ENCODE assay signal across 12 mouse cellular contexts in genomic region chrX:38589827-38590226, GRCm38 (mm10). TPM values are rescaled to one million over a fixed set of nuclear protein-coding genes. Genes with fewer than 3 reads are reported as not detected.
DNase-seq lines count a peak whose midpoint lies in the region; ATAC-seq and TF ChIP-seq lines count a peak whose summit lies in the region.
"Had no signal": no experiment of that assay in that cellular context is flagged by ENCODE, and none has a peak within 500 bp of the region (broad histone marks: within the 10 kb centered on the region; RNA-seq: fewer than 3 reads in every experiment).

No protein-coding gene starts in this region.

- intact Hi-C loops in heart, postnatal 14 days (cut with DNase I) = no loop called here

- no peaks in the 10 kb centered on the region for H3K36me3 ChIP-seq in heart, embryonic 16.5 days (ENCODE audit: control insufficient read depth, insufficient read depth)
- H3K36me3 ChIP-seq in lung, embryonic 14.5 days (ENCODE audit: insufficient read depth) = no peaks in the 10 kb centered on the region
- H3K36me3 ChIP-seq: midbrain, embryonic 13.5 days had no signal

- WGBS in heart, embryonic 16.5 days = 33% methylated on average over 4 of the region's 4 CpGs
- WGBS in lung, embryonic 14.5 days = 27% methylated on average over 4 of the region's 4 CpGs

- H3K4me3 ChIP-seq in heart, embryonic 16.5 days (ENCODE audit: low read length) = no peak overlapping the region
- H3K4me3 ChIP-seq in lung, embryonic 14.5 days (ENCODE audit: low read depth, low read length) = no peak overlapping the region
- H3K4me3 ChIP-seq: left cerebral cortex, adult 2 months; midbrain, embryonic 13.5 days had no signal

- H3K27ac ChIP-seq in heart, embryonic 16.5 days (ENCODE audit: low read length) = peak overlapping the region; percentile 70
- H3K27ac ChIP-seq in lung, embryonic 14.5 days (ENCODE audit: low read depth) = no peak overlapping the region
- H3K27ac ChIP-seq: left cerebral cortex, adult 2 months; midbrain, embryonic 13.5 days had no signal

- TF ChIP-seq CTCF in lung, embryonic 14.5 days (IDR thresholded peaks at IDR 0.05; ENCODE audit: low read depth) = no peak

- ATAC-seq in heart, embryonic 16.5 days (replicated peaks; ENCODE audit: extremely low read depth, insufficient read depth, low FRiP score) = peak; percentile 65; the same call in 1 of the 2 replicates
- ATAC-seq in lung, embryonic 14.5 days (ENCODE audit: insufficient read depth) = peak; percentile 41; the same call in 1 of the 2 replicates
- ATAC-seq: midbrain, embryonic 13.5 days had no signal

- no peaks in the 10 kb centered on the region for H3K9me3 ChIP-seq in heart, embryonic 16.5 days (replicated peaks; ENCODE audit: control insufficient read depth, low read length)
- H3K9me3 ChIP-seq in lung, embryonic 14.5 days (ENCODE audit: low read depth, low read length) = no peaks in the 10 kb centered on the region
- H3K9me3 ChIP-seq: midbrain, embryonic 13.5 days had no signal

- H3K4me1 ChIP-seq in heart, embryonic 16.5 days (ENCODE audit: control insufficient read depth, insufficient read depth, low read length) = peaks cover 4% of the 10 kb centered on the region
- H3K4me1 ChIP-seq in lung, embryonic 14.5 days (ENCODE audit: insufficient read depth) = no peaks in the 10 kb centered on the region
- H3K4me1 ChIP-seq: midbrain, embryonic 13.5 days had no signal

- no peak for DNase-seq in heart, postnatal 14 days
- DNase-seq in NIH3T3 (ENCODE audit: low read depth) = peak; percentile 5
- peak; percentile 51 to 55 for DNase-seq in kidney, adult 8-10 months
- peak; percentile 31 for DNase-seq in lung, embryonic 14.5 days
- DNase-seq in cerebellum, postnatal 4 days (ENCODE audit: low spot score in 2 of 2) = no peak
- no peak for DNase-seq in cerebellum, postnatal 25 days
- DNase-seq in frontal cortex, postnatal 25 days (ENCODE audit: low spot score in 2 of 2) = no peak
- DNase-seq: adrenal gland, postnatal 36 days; gastrocnemius, postnatal 14 days had no signal

- H3K27me3 ChIP-seq in heart, embryonic 16.5 days (ENCODE audit: control insufficient read depth, insufficient read depth, low read length) = no peaks in the 10 kb centered on the region
- no peaks in the 10 kb centered on the region for H3K27me3 ChIP-seq in lung, embryonic 14.5 days (ENCODE audit: insufficient read depth, low read length)
- H3K27me3 ChIP-seq: midbrain, embryonic 13.5 days had no signal

- H3K9ac ChIP-seq in heart, embryonic 16.5 days (ENCODE audit: low read length) = no peak overlapping the region
- H3K9ac ChIP-seq in lung, embryonic 14.5 days = no peak overlapping the region
- H3K9ac ChIP-seq: midbrain, embryonic 13.5 days had no signal

- H3K4me2 ChIP-seq in heart, embryonic 16.5 days (ENCODE audit: low read depth, low read length) = no peak overlapping the region
- H3K4me2 ChIP-seq in lung, embryonic 14.5 days = no peak overlapping the region
- H3K4me2 ChIP-seq: midbrain, embryonic 13.5 days had no signal

RNA-seq across cellular contexts. Expression of gene Mcts1, which starts 10.6 kb away (rescaled TPM):
- polyA plus RNA-seq in heart, embryonic 16.5 days (2015; fragmentation: Nextera tagmentation; extraction: Ambion mirVana) = 54.3 and 65.6 TPM in 2 replicates
- total RNA-seq in heart, postnatal 14 days (2021) = 10 to 100 TPM; 37.9 to 48.7 TPM
- 78.2 and 82.0 TPM in 2 replicates for polyA plus RNA-seq in lung, embryonic 14.5 days (2014; fragmentation: Nextera tagmentation; extraction: Ambion mirVana)

RNA-seq across cellular contexts. Expression of gene Cul4b, which starts 13.8 kb away (rescaled TPM):
- 12.2 and 14.0 TPM in 2 replicates for polyA plus RNA-seq in heart, embryonic 16.5 days (2015; fragmentation: Nextera tagmentation; extraction: Ambion mirVana)
- 10 to 100 TPM; 14.6 to 14.8 TPM for total RNA-seq in heart, postnatal 14 days (2021)
- 35.1 and 39.9 TPM in 2 replicates for polyA plus RNA-seq in lung, embryonic 14.5 days (2014; fragmentation: Nextera tagmentation; extraction: Ambion mirVana)

RNA-seq across cellular contexts. Expression of gene C1galt1c1, which starts 45.1 kb away (rescaled TPM):
- polyA plus RNA-seq in heart, embryonic 16.5 days (2015; fragmentation: Nextera tagmentation; extraction: Ambion mirVana) = 23.9 and 29.0 TPM in 2 replicates
- 10 to 100 TPM; 12.0 to 12.3 TPM for total RNA-seq in heart, postnatal 14 days (2021)
- polyA plus RNA-seq in lung, embryonic 14.5 days (2014; fragmentation: Nextera tagmentation; extraction: Ambion mirVana) = 23.3 and 24.4 TPM in 2 replicates

Comparison
In these comparisons a context has a peak if more than half of its experiments do, and no peak if none do; other contexts are left out.
1. DNase-seq: peak in NIH3T3 (single experiment), kidney, adult 8-10 months (2 of 2) and lung, embryonic 14.5 days (single experiment); none in heart, postnatal 14 days (0 of 2), cerebellum, postnatal 4 days (0 of 2), cerebellum, postnatal 25 days (0 of 2) and frontal cortex, postnatal 25 days (0 of 2).